39 mouse cellular contexts compared by ENCODE assay signal in genomic region chr8:94821381-94821780, GRCm38 (mm10). TPM values are rescaled to one million over a fixed set of nuclear protein-coding genes. Genes with fewer than 3 reads are reported as not detected.
"Had no signal": no experiment of that assay in that cellular context is flagged by ENCODE, and none has a peak within 500 bp of the region (broad histone marks: within the 10 kb centered on the region; RNA-seq: fewer than 3 reads in every experiment).

No protein-coding gene starts in this region.

- H3K9me3 ChIP-seq: limb, embryonic 10.5 days; limb, embryonic 12.5 days; limb, embryonic 13.5 days; limb, embryonic 15.5 days; liver, embryonic 12.5 days; liver, embryonic 13.5 days; liver, embryonic 15.5 days; lung, embryonic 15.5 days; megakaryocyte, embryonic 14.5 days; midbrain, embryonic 10.5 days; midbrain, embryonic 12.5 days; midbrain, embryonic 13.5 days; midbrain, embryonic 15.5 days; neural tube, embryonic 12.5 days had no signal

- ATAC-seq: liver, embryonic 12.5 days; liver, postnatal 0 days; lung, postnatal 0 days; midbrain, embryonic 13.5 days; midbrain, embryonic 15.5 days; midbrain, embryonic 16.5 days had no signal

- H3K4me3 ChIP-seq: limb, embryonic 10.5 days; limb, embryonic 12.5 days; limb, embryonic 13.5 days; limb, embryonic 15.5 days; liver, embryonic 12.5 days; liver, embryonic 13.5 days; liver, embryonic 15.5 days; lung, embryonic 15.5 days; megakaryocyte, embryonic 14.5 days; midbrain, embryonic 10.5 days; midbrain, embryonic 12.5 days; midbrain, embryonic 13.5 days; midbrain, embryonic 15.5 days; myocyte; neural tube, embryonic 12.5 days had no signal

- DNase-seq: left cerebral cortex, postnatal 4 days; liver; liver, embryonic 13.5 days; liver, postnatal 0 days; lung, adult 18-20 months; lung, adult 2 months; lung, embryonic 14.5 days; lung, postnatal 10 days; lung, postnatal 14 days; lung, postnatal 36 days; lung, postnatal 4 days; midbrain, embryonic 14.5 days had no signal

- H3K27ac ChIP-seq: limb, embryonic 10.5 days; limb, embryonic 12.5 days; limb, embryonic 13.5 days; limb, embryonic 15.5 days; liver, embryonic 12.5 days; liver, embryonic 13.5 days; liver, embryonic 14.5 days; liver, embryonic 15.5 days; lung, embryonic 15.5 days; macrophage; midbrain, embryonic 10.5 days; midbrain, embryonic 12.5 days; midbrain, embryonic 13.5 days; midbrain, embryonic 15.5 days; neural tube, embryonic 12.5 days had no signal

- H3K27me3 ChIP-seq: limb, embryonic 12.5 days; limb, embryonic 13.5 days; limb, embryonic 15.5 days; liver, embryonic 12.5 days; liver, embryonic 13.5 days; liver, embryonic 15.5 days; lung, embryonic 15.5 days; megakaryocyte, embryonic 14.5 days; midbrain, embryonic 12.5 days; midbrain, embryonic 13.5 days; midbrain, embryonic 15.5 days; neural tube, embryonic 12.5 days had no signal

- H3K4me1 ChIP-seq: limb, embryonic 10.5 days; limb, embryonic 12.5 days; limb, embryonic 13.5 days; limb, embryonic 15.5 days; lung, embryonic 15.5 days; midbrain, embryonic 12.5 days; midbrain, embryonic 13.5 days; midbrain, embryonic 15.5 days; neural tube, embryonic 12.5 days had no signal

- H3K9ac ChIP-seq: limb, embryonic 12.5 days; limb, embryonic 13.5 days; limb, embryonic 15.5 days; liver, embryonic 12.5 days; liver, embryonic 14.5 days; liver, embryonic 15.5 days; liver, postnatal 0 days; lung, embryonic 14.5 days; lung, embryonic 15.5 days; midbrain, embryonic 12.5 days; midbrain, embryonic 13.5 days; midbrain, embryonic 15.5 days; neural tube, embryonic 12.5 days had no signal

- H3K4me2 ChIP-seq: limb, embryonic 12.5 days; limb, embryonic 13.5 days; limb, embryonic 15.5 days; liver, embryonic 11.5 days; liver, embryonic 12.5 days; liver, embryonic 13.5 days; liver, embryonic 15.5 days; lung, embryonic 14.5 days; lung, embryonic 15.5 days; midbrain, embryonic 11.5 days; midbrain, embryonic 12.5 days; midbrain, embryonic 13.5 days; midbrain, embryonic 15.5 days; neural tube, embryonic 12.5 days had no signal

RNA-seq across cellular contexts. Expression of gene Ccl17, which starts 11.1 kb away (rescaled TPM):
- total RNA-seq: liver, adult 2 months; monocyte, adult 5-6 weeks had no signal
- polyA plus RNA-seq: limb, embryonic 10.5 days; limb, embryonic 11.5 days; limb, embryonic 12.5 days; limb, embryonic 15.5 days; liver, embryonic 15.5 days; liver, embryonic 16.5 days; liver, postnatal 0 days; lung, embryonic 14.5 days; lung, embryonic 16.5 days; macrophage; midbrain, embryonic 10.5 days; midbrain, embryonic 11.5 days; midbrain, embryonic 12.5 days; midbrain, embryonic 14.5 days; neural tube, embryonic 11.5 days; neural tube, embryonic 12.5 days had no signal

RNA-seq across cellular contexts. Expression of gene Cx3cl1, which starts 49.6 kb away (rescaled TPM):
- total RNA-seq: megakaryocyte-erythroid progenitor cell, adult 5-6 weeks; monocyte, adult 5-6 weeks had no signal
